Mouse (Mus musculus): ENCODE measurements around the gene Upk2.
"Not testable (repeated sequence)": the region's sequence is repeated elsewhere in the genome, so short reads cannot be mapped to it uniquely, and the experiment has no call there.

Gene Upk2

DNA sequence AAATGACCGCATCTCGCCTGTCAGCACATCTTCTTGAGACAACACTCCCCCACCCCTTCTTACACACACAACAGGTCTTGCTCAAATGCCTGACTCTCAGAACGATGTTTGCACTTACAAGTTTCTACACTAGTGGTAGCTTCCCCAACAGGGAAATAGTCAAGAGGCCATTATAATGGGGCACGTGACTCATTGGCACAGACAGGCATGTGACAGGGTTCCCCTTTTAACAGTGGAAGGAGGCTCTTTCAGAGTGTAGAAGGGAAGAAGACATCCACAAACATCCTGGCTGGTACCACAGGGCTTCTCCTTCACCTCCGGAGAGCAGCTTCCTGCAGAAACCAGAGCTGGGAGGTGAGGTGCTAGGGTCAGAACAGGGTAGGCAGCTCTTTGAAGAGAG is 7.2 kb upstream of the Upk2 start:
- DNase-seq (ENCODE audit: low spot score), result no peak

DNA sequence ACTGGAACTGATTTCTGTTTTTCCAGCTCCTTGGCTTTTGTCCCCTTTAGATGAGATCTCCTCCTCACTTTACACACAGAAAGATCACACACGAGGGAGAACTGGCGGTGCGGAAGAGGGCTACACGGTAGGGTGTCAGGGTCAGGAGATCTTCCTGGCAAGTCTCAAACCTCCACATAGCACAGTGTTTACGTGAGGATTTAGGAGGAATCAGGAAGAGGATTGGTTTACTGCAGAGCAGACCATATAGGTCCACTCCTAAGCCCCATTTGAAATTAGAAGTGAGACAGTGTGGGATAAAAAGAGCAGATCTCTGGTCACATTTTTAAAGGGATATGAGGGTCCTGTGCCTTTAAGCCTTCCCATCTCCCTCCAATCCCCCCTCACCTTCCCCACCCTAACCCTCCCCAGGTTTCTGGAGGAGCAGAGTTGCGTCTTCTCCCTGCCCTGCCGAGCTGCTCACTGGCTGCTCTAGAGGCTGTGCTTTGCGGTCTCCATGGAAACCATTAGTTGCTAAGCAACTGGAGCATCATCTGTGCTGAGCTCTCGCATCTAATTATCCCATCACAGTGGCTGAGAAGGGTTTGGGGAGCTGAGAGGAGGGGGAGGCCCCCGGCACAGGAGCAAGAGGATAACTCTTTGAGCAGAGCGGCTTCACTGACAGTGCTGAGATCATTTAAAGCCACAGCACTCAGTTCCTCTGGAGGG is 2.4 kb upstream of the Upk2 start:
- no peak for DNase-seq (ENCODE audit: low spot score)

DNA sequence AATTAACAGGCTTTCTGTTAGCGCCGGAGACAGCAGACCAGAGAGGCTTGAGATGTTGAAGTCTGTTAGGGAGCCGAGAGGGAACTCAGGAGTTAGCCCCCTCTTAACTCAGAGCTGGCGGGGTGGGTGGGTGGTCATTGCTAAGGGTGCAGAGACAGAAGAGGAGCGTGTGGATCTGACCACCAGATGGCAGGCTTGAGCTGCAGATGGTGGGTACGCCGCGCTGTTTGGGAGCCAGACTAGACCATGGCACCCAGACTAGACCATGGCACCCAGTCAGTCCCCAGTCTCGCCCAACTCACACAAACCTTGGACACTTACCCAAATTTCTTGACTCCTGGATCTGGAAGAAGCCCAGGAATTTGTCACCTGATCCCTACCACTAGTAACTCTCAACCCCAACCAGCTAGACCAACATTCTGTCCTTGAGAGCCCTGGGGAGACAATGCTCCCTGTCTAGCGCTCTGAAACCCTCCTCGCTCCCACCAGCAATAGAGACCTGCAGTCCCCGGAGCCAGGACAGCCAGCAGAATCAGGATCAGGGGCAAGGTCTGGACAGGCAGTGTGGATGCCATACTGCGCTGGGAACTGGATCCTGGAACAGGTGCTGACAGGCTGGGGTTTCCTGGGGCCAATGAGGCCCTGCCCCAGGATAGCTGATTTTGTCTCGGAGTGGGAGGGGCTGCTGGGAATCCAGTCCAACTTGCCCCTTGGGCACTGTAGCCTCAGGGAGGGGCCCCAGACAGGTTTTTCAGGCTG is 465 bp downstream of the Upk2 start:
- peak; percentile 78 for DNase-seq (ENCODE audit: low spot score)

DNA sequence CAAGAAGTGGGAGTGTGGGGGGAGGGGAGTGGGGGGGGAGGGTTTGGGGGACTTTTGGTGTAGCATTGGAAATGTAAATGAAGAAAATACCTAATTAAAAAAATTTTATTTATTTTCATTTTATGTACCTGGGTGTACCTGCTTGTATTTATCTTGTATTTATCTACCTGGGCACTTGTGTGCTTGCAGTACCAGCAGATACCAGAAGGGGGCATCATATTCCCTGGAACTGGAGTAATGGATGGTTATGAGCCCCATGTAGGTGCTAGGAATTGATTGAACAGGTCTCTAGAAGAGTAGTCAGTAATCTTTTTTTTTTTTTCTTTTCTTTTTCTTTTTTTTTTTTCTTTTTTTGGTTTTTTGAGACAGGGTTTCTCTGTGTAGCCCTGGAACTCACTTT is 4.4 kb downstream of the Upk2 start:
- DNase-seq (ENCODE audit: low spot score), result no peak

DNA sequence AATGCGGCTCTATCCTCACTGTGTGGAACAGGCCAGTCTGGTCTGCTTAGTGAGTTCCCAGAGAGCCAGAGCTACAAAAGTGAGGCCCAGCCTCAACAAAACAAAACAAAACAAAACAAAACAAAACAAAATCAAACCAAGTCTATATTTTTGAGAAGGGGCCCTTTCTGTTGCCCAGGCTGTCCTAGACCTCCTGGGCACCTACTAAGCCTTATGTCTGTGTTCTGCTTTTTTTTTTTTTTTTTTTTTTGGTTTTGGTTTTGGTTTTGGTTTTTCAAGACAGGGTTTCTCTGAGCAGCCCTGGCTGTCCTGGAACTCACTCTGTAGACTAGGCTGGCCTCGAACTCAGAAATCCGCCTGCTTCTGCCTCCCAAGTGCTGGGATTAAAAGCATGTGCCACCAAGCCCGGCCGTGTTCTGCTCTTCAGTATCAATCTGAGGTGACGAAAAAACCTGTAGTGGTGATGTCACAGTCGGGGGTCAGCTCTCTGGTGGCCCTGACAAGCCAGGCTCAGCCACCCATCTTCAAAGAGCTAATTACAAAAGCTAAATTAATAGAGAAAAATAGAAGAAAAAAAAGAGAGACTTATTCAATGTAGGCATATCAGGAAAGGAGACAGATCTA is 10.3 kb downstream of the Upk2 start:
- not testable (repeated sequence) for DNase-seq (ENCODE audit: low spot score)

DNA sequence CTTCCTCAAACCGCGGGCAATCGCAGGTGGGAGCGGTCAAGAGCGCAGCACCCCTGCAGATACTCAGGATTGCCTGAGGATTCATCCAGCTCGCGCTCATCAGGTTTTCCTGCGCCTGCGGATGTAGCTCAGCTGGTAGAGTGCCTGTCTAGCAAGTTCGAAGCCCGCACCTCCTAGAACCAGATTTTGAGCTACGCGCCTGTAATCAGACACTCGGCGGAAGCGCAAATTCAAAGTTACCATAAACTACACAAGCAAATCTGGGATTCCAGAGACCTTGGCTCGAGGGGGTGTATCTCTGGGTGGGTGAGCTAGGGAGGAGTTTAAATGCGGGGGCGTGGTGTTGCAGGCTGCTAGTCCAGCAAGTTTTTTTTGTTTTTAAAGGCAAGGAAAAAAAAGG is 13.8 kb downstream of the Upk2 start, which contains the start of gene Foxr1:
Foxr1 (minus strand) TSS at position 176 of the 400 bp plus-strand sequence.
- no peak for DNase-seq (ENCODE audit: low spot score)

DNA sequence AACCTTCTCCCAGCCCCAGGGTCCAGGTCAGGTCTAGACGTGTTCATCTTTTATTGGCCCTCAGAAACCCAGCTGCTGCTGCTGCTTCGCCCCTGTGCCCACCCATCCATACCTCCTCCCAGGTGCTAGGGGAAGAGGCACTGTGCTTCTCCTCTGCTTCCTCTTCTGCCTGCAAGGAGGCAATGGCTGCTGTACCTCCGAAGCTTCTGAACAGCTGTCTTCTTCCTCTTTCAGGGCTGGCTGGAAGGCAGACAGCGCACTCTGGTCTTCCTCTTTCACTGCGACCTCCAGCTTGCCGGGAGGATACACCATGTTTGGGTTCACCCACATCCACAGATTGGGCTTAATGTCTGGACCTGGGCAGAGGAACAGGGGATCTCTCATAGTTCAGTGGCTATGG is 19.0 kb downstream of the Upk2 start:
- DNase-seq (ENCODE audit: low spot score), result no peak

DNA sequence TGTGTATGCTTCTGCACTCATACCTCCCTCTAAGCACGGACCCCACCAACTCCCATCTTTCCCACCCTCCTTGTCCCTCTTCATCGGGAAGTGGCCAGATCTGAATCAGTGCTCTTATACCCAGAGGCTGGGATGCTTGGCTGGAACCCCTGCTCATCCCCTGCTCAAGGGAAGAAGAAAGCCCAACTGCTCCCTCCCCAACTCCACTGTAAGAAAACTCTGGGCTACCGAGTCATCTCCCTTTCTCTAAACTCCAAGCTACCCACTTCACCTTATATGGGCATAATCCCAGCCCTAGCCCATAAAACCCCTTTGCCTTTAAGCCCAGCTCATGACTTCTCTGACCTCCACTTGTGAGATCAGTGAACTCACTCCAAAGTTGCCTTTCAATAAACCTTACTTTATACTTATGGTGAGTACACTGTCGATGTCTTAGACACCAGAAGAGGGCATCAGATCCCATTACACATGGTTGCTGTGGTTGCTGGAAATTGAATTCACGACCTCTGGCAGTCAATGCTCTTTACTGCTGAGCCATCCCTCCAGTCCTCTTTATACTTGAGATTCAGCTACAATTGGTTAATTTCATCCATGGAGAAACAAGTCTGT is 22.1 kb downstream of the Upk2 start:
- no peak for DNase-seq (ENCODE audit: low spot score)

DNA sequence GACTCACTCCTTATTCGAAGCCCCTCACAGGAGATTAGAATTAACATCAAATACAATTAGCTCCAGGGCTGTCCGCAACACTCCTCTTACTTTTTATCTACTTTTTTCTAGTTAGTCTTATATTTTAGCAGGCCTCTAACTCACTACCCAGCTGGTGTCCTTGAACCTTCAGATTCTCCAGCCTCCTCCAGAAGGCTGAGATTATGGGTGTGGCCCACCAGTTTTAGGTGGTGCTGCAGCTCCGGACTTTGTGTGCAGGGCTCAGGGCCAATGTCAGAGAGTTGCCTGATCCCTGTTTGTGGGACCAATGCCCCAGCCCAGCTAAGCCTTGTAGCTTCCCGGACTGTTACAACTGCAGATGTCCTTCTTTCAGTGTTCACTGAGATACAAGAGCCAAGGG is 31.2 kb downstream of the Upk2 start:
- DNase-seq (ENCODE audit: low spot score), result no peak

DNA sequence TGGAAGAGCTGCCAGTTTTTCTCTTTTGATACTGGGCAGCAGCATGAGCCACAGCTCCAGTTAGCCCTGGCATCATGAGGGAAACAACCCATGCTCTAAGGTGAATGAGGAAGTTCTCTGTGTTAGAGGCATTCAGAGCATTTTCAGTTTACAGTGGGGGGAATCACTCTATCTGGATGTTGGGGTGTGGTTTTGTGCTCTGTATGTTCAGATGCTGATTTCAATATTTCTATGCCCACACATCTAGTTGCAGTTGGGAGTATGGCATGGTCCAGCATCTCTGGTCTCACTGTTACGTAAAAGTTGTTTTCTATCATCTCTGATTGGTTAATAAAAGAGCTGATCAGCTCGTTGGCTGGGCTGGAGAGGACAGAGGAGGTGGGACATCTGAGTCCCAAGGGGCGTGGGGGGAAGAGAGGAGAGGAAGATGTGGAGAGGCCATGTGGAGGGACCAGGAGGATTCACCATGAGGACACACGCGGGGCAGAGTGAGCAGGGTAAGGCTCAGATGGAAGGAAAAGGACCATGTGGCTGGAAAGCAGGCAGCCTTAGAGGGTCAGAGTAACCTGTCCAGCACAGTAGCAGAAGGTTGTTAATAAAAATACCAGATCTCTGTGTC is 34.4 kb downstream of the Upk2 start:
- DNase-seq (ENCODE audit: low spot score), result no peak

DNA sequence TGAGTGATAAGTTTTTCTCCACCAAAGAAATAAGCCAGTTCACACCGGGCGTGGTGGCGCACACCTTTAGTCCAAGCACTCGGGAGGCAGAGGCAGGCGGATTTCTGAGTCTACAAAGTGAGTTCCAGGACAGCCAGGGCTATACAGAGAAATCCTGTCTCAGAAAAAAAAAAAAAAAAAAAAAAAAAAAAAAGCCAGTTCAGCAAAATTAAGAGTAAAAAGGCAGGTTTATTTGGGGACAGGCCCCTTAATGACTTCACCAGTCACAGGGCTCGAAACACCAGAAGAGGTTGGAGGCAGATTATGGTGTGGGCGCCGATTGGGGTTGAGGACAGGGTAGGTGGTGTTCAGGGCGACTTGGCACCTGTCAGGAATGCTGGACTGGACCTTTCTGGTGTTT is 35.0 kb downstream of the Upk2 start:
- not testable (repeated sequence) for DNase-seq (ENCODE audit: low spot score)

DNA sequence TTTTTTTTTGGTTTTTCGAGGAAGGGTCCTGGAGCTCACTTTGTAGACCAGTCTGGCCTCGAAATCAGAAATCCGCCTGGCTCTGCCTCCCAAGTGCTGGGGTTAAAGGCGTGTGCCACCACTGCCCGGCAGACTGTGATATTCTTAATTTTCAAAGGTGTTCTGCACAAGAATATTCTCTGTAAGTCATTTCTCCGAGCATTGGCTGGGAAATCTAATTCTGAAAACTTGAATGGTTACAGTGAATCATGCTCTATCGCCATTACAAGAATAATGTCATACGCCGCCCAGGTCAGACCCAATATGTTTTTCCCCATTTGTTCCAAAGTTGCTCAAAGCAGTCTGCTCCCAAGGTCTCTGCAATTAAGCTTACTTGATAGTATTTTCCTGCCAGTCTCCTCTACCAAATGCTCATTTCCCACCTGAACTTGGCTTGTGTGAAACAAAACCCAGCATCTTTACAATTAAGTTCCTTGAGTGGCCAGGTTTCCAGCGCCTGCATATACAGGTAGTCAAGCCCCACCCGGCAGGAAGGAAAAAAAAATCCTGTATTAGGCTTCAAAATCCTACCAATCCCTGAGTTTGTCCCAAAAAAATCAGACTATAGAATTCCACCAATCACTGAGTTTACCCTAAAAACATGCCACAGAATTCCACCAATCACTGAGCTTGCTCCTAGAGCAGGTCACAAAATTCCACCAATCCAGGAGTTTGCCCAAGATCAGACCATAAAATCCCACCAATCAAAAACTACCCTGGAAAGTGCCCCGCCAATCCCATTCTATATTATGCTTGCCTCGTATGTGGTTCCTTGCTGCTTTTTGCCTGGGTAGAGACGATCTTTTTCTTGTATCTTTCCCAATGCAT is 36.0 kb downstream of the Upk2 start, which contains the start of gene Ccdc84:
Ccdc84 (minus strand) TSS at position 51 of the 867 bp plus-strand sequence.
- DNase-seq (ENCODE audit: low spot score), result no peak

DNA sequence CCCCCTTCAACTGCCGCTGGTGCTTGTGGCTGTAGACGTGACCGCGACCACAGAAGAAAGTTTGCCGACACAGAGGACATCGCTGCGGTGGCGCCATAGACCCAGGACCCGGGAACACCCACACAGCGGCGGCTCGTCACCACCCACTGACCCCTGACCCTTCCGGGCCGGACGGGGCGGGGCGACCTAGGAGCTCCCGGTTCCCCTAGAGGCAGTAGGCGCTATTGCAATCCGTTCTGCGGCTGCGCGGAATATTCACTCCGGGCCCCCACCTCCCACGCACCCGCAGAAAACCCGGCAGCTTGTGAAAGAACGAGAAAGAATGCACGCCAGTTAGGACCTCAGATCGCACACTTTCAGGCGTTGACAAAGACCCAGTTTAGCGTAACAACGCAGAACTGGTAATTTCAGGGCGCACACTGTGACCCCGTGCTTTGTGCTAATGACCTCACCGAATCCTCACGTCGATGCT is 36.8 kb downstream of the Upk2 start:
- DNase-seq (ENCODE audit: low spot score), result peak; percentile 95

DNA sequence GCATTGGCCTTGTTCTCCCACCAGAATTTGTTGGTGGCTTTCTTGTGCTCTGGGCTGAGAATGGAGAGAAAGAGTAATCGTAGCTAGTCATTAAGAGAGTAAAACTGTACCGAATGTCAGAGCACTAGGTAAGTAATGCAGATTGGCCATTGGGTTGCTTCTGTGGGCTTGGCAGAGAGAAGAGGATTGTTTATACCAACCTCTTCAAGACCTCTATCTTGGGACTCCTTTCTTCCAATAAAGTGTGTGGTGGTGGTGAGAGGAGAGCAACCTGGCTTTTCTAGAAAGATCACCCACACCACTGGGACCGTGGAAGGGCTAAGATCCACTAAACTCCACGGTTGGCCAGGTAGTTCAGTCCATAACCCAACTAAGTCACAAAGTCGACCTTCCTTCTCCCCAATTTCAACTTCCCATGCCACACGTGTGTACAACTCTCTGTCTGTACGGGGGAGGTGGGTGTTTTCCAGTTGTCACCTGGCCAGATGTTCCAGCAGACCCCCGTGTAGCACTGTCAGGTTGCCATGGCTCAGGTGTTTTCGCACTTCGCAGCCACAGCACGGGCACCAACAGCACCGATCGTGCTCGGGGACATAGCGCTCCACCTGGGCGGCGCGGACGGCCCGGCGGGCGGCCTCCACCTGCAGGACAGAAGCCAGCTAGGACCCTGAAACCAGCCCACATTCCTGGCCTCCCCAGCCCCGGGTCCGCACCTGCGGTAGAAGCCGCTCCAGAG is 37.5 kb downstream of the Upk2 start:
- DNase-seq (ENCODE audit: low spot score), result no peak

DNA sequence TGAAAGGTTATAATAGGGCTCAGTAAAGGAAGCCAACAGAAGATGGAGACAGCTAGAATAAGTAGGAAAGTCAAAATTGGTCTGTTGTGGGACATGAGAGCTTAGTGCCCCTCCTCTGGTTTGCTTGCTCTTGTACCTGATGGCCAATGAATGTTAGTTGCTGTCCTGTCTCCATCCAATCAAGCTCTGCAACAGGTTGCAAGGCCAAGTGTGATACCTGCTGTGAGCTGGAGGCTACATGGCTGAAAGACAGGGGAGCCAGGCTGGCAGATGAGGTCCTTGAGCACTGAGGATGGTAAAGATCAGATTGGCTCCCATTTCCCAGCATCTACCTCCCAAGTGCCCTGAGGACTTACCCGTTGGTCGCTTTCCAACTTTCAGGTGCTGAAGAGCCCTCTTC is 42.0 kb downstream of the Upk2 start:
- DNase-seq (ENCODE audit: low spot score), result no peak

DNA sequence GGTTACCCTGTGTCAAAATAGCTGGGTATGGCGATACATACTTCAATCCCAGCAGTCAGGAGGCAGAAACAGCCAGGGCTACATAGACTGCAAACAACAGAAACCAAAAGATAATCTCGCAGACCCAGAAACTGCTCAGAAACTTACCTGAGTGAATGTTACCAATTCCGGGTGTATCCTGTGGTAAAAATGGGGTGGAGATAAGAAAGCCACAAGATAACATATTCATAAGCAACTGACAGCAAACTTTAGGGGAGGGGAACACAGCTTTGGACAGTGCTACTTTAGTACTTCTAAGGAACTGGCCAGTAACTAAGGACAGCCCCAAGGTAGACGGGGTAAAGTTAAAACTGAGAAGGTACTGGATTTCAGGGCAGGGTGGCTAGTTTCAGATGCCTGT is 42.5 kb downstream of the Upk2 start:
- DNase-seq (ENCODE audit: low spot score), result no peak

DNA sequence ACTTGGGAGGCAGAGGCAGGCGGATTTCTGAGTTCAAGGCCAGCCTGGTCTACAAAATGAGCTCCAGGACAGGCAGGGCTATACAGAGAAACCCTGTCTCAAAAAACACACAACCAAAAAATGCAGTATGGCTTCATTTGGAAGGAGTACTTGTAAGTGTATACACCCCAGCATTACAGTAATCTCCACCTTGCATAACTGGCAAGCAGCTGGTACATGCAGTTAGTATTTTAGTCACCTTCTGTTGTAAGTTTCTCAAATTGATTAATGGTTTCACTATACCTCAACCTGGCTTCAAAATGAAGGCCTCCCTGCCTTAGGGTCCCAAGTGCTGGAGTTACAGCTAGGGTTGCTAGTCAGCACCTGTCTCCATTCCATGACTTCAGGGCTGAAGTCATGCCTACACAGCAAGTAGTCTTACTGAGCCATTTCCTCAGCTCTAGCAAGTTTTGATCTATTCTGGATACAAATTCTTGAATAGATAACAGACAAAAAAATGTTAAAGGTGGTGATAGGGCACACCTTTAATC is 43.1 kb downstream of the Upk2 start:
- DNase-seq (ENCODE audit: low spot score), result no peak

DNA sequence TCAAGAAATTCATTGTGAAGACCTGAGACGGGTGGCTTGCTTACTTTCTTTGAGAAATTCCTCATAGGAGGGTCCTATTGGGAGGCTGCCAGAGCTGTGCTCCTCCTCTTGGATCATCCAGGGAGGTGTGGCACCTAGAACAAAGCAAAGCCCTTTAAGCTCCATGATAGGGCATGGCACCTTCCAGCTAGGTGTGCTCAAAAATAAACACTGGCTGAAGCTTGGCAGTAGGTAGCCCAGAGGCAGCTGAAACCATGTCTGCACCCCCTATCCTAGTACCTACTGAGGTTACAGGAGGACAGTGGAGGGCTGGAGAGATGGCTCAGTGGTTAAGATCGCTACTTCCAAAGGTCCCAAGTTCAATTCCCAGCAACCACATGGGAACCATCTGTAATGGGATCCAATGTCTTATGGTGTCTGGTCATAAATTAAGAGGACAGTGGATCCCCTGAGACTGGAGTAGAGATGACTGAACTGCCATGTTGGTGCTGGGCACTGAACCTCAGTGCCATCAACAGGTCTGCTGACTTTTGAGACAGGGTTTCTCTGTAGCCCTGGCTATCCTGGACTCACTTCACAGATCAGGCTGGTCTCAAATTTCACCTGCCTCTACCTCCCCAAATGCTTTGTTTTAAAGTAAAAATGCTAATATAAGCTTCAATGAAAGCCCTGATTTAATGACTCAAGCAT is 44.0 kb downstream of the Upk2 start:
- DNase-seq (ENCODE audit: low spot score), result no peak

DNA sequence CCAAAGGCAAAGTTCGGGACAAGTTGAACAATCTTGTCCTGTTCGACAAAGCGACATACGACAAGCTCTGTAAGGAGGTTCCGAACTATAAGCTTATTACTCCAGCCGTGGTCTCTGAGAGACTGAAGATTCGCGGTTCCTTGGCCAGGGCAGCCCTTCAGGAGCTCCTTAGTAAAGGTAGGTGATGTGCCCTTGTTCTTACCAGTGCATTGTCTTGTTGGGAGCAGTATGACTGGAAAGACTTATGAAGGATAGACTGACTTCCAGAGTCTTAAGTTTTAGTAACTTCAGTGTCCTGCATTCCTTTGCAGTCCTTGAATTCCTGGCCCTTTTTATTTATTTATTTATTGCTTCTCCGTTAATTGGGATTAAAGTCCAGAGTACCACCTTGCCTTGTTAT is 46.1 kb downstream of the Upk2 start:
- not testable (repeated sequence) for DNase-seq (ENCODE audit: low spot score)

DNA sequence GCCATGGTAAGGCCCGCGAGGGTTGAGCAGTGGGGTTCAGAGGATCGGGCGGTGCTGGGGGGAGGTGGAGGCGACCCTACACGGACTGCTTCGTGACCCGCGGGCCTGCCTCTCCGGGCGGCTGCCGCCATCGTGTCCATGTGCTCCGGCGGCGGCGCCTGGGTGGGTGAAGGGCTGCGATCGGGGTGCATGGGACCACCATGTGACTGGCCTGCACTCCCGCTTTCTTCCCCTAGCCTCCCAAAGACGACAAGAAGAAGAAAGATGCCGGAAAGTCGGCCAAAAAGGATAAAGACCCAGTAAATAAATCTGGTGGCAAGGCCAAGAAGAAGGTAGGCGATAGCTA is 47.1 kb downstream of the Upk2 start:
- no peak for DNase-seq (ENCODE audit: low spot score)

All from ovary, postnatal 36 days (tissue).